Mouse (Mus musculus): ENCODE data around the gene Kif19a. TPM values are rescaled to one million over a fixed set of nuclear protein-coding genes. Genes with fewer than 3 reads are reported as not detected.
A peak's percentile ranks its signal among the peaks of the same experiment; 100 is the strongest.

Kif19a gene
- polyA plus RNA-seq, 1 experiment from 2014 or later, result 0.29 TPM

DNA sequence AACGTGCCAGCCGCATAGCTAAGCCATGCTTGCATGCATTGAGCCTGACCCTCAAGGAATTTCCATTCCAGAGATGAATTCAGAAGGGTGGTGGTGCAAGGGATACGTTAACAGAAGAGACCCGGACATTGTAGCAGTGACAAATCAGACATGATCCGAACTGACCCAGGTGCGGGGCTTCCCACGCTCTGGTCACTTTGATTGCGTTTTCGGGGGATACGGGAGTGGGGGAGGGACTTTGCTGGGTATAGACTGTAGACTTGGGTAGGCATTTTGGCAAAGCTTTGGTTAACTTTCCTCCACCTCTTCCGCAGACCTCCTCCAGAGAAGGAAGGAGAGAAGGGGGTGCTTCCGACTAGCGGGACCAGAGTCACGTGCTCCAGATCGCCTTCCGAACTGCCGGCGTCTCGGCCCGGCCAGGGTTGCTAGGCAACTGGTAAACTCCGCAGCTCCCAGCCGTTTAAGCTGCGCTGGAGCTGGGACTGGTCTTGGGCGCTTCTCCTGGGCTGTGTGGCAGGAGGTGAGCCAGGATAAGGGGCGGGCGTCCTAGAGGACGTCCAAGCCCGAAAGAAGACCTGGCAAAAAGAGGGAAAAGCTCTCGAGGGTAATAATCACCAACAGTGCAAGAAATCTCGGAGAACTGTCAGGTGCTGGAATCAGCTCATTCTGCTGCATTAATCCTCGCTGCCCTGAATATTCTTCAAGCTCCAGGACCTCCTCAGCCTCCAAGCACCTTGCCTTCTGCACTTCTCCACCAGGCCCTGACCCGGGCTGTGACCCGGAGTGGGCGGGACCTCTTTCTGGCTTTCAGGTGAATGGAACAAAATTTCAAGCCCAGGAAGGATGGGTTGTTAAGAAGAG lies 38.0 kb upstream of the Kif19a start, which contains the start of gene Dnaic2:
Gene Dnaic2, plus strand, starts transcription at position 444 of the 861 bp plus-strand sequence.
- 9% methylated on average over 34 of the region's 34 CpGs for WGBS
- H3K36me3 ChIP-seq (ENCODE audit: insufficient read depth), result no peaks in the 10 kb centered on the region
- peak within 1 kb of the TSS; percentile 10; the same call in 1 of the 2 replicates for H3K4me3 ChIP-seq (ENCODE audit: low read depth, low read length)
- DNase-seq (peak; percentile 91), ATAC-seq (ENCODE audit: insufficient read depth) (peak; percentile 88)
- H3K4me2 ChIP-seq, result peak within 1 kb of the TSS; percentile 54
- H3K27me3 ChIP-seq (ENCODE audit: insufficient read depth, low read length), result no peaks in the 10 kb centered on the region
- H3K27ac ChIP-seq (ENCODE audit: low read depth), result no peak within 1 kb of the TSS
- H3K4me1 ChIP-seq (ENCODE audit: insufficient read depth), result 0 out of 2 replicates have a peak, but pooled peaks cover 5% of the 10 kb centered on the region
- H3K9ac ChIP-seq, result peak within 1 kb of the TSS; percentile 10; the same call in 1 of the 2 replicates
- TF ChIP-seq CTCF (IDR thresholded peaks at IDR 0.05; ENCODE audit: low read depth), result no peak
- no peaks in the 10 kb centered on the region; the same call in 1 of the 2 replicates for H3K9me3 ChIP-seq (ENCODE audit: low read depth, low read length)

GRCm38 (mm10) chr11:114727826-114728186 lies 37.4 kb upstream of the Kif19a start:
- DNase-seq (no peak), ATAC-seq (ENCODE audit: insufficient read depth) (peak; percentile 8; the same call in 1 of the 2 replicates)
- Histone ChIP-seq H3K9ac (no peak overlapping the region), H3K9me3 (ENCODE audit: low read depth, low read length) (no peaks in the 10 kb centered on the region; the same call in 1 of the 2 replicates), H3K27me3 (ENCODE audit: insufficient read depth, low read length) (no peaks in the 10 kb centered on the region), H3K4me2 (peak overlapping the region; percentile 54; the same call in 1 of the 2 replicates), H3K36me3 (ENCODE audit: insufficient read depth) (no peaks in the 10 kb centered on the region), H3K27ac (ENCODE audit: low read depth) (no peak overlapping the region), H3K4me3 (ENCODE audit: low read depth, low read length) (no peak overlapping the region), H3K4me1 (ENCODE audit: insufficient read depth) (0 out of 2 replicates have a peak, but pooled peaks cover 5% of the 10 kb centered on the region)
- TF ChIP-seq CTCF (IDR thresholded peaks at IDR 0.05; ENCODE audit: low read depth), result no peak
- WGBS, result 26% methylated on average over 5 of the region's 5 CpGs

DNA sequence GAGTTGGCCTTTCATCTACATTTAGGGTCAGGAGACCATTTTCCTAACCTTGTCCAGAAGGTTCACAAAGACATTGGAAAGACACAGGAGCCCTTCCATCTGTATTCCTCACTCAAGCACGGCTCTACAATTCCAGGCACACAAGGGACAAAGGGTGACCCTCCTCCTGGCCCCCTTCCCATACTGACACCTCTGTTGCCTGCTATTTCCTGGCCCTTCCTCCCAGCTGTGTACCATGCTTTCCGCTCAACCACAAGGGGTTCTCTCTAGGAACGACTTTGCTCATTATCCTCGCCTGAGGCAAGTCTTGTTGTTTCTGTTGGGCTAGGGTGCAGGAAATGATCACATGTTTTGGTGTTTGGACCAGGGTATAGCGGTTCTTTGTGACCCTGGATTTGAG lies 36.9 kb upstream of the Kif19a start:
- peak; percentile 57 for DNase-seq

DNA sequence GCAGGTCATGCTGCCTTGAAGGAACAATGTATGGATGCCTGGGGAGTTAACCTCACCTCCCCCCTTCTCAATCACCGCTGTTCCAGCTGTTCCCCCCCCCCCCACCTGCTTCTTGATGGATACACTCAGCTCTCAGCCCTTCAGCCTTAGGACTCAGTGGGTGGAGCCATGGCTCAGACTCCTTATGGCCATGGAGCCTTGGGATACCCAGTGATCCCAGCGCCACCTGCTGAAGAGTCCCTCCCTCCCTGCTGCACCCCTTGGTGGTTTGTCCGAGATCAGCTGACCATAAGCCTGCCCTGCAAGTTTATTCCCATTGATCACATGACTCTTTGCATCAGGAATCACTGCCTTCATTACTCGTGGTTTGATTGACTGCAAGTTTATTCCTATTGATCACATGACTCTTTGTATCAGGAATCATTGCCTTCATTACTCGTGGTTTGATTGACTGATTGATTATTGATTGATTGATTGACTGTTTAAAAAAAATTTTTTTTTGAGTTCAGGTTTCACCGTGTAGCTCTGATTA lies 35.3 kb upstream of the Kif19a start:
- H3K9me3 ChIP-seq (ENCODE audit: low read depth, low read length), result no peaks in the 10 kb centered on the region; the same call in 1 of the 2 replicates
- H3K9ac ChIP-seq, result no peak overlapping the region
- ATAC-seq (ENCODE audit: insufficient read depth) (no peak), DNase-seq (no peak)
- no peak overlapping the region for H3K27ac ChIP-seq (ENCODE audit: low read depth)
- WGBS, result 47% methylated on average over 6 of the region's 6 CpGs
- H3K4me3 ChIP-seq (ENCODE audit: low read depth, low read length), result no peak overlapping the region
- no peak overlapping the region for H3K4me2 ChIP-seq
- TF ChIP-seq CTCF (IDR thresholded peaks at IDR 0.05; ENCODE audit: low read depth), result no peak
- H3K27me3 ChIP-seq (ENCODE audit: insufficient read depth, low read length), result no peaks in the 10 kb centered on the region
- H3K4me1 ChIP-seq (ENCODE audit: insufficient read depth), result 0 out of 2 replicates have a peak, but pooled peaks cover 5% of the 10 kb centered on the region
- H3K36me3 ChIP-seq (ENCODE audit: insufficient read depth), result no peaks in the 10 kb centered on the region

More for the DNA sequence above, 36.9 kb upstream of the Kif19a start:
- Histone ChIP-seq H3K9me3 (ENCODE audit: low read depth, low read length) (no peaks in the 10 kb centered on the region; the same call in 1 of the 2 replicates), H3K4me1 (ENCODE audit: insufficient read depth) (0 out of 2 replicates have a peak, but pooled peaks cover 5% of the 10 kb centered on the region), H3K4me2 (no peak overlapping the region), H3K9ac (no peak overlapping the region), H3K4me3 (ENCODE audit: low read depth, low read length) (no peak overlapping the region), H3K27me3 (ENCODE audit: insufficient read depth, low read length) (no peaks in the 10 kb centered on the region), H3K36me3 (ENCODE audit: insufficient read depth) (no peaks in the 10 kb centered on the region), H3K27ac (ENCODE audit: low read depth) (no peak overlapping the region)
- ATAC-seq (ENCODE audit: insufficient read depth), result no peak
- no peak for TF ChIP-seq CTCF (IDR thresholded peaks at IDR 0.05; ENCODE audit: low read depth)
- 33% methylated on average over 5 of the region's 5 CpGs for WGBS

GRCm38 (mm10) chr11:114731711-114732110 lies 33.5 kb upstream of the Kif19a start:
- DNase-seq (peak; percentile 12), ATAC-seq (ENCODE audit: insufficient read depth) (no peak)
- no peak overlapping the region for H3K9ac ChIP-seq
- no peaks in the 10 kb centered on the region for H3K36me3 ChIP-seq (ENCODE audit: insufficient read depth)
- 82% methylated on average over 4 of the region's 4 CpGs for WGBS
- no peak overlapping the region for H3K27ac ChIP-seq (ENCODE audit: low read depth)
- no peaks in the 10 kb centered on the region for H3K27me3 ChIP-seq (ENCODE audit: insufficient read depth, low read length)
- H3K9me3 ChIP-seq (ENCODE audit: low read depth, low read length), result no peaks in the 10 kb centered on the region
- H3K4me1 ChIP-seq (ENCODE audit: insufficient read depth), result no peaks in the 10 kb centered on the region
- H3K4me2 ChIP-seq, result no peak overlapping the region
- no peak overlapping the region for H3K4me3 ChIP-seq (ENCODE audit: low read depth, low read length)
- TF ChIP-seq CTCF (IDR thresholded peaks at IDR 0.05; ENCODE audit: low read depth), result no peak

DNA sequence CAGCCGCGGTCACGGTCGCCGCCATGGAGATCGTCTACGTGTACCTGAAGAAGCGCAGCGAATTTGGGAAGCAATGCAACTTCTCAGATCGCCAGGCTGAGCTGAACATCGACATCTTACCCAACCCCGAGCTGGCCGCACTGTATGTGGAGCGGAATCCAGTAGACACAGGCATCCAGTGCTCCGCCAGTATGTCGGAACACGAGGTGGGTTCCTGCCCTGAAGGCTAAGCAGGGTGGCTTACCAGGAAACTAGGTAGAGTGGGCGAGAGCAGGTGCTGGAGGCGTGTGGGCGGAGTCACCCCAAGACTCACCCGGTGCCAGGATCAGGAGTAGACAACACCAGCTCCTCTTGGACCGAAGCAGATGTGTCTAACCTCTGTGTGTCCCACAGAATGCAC lies 32.3 kb upstream of the Kif19a start:
- WGBS, result 62% methylated on average over 22 of the region's 22 CpGs
- no peak overlapping the region for H3K27ac ChIP-seq (ENCODE audit: low read depth)
- no peak overlapping the region for H3K9ac ChIP-seq
- H3K27me3 ChIP-seq (ENCODE audit: insufficient read depth, low read length), result no peaks in the 10 kb centered on the region
- no peak for TF ChIP-seq CTCF (IDR thresholded peaks at IDR 0.05; ENCODE audit: low read depth)
- H3K36me3 ChIP-seq (ENCODE audit: insufficient read depth), result no peaks in the 10 kb centered on the region
- H3K9me3 ChIP-seq (ENCODE audit: low read depth, low read length), result no peaks in the 10 kb centered on the region
- no peak overlapping the region for H3K4me3 ChIP-seq (ENCODE audit: low read depth, low read length)
- ATAC-seq (ENCODE audit: insufficient read depth), result no peak
- no peaks in the 10 kb centered on the region for H3K4me1 ChIP-seq (ENCODE audit: insufficient read depth)
- H3K4me2 ChIP-seq, result no peak overlapping the region
- DNase-seq, result no peak

- no peak for TF ChIP-seq CTCF (IDR thresholded peaks at IDR 0.05; ENCODE audit: low read depth)
- Histone ChIP-seq H3K4me2 (no peak overlapping the region), H3K4me3 (ENCODE audit: low read depth, low read length) (no peak overlapping the region), H3K36me3 (ENCODE audit: insufficient read depth) (no peaks in the 10 kb centered on the region), H3K4me1 (ENCODE audit: insufficient read depth) (no peaks in the 10 kb centered on the region), H3K27ac (ENCODE audit: low read depth) (no peak overlapping the region), H3K9ac (no peak overlapping the region), H3K27me3 (ENCODE audit: insufficient read depth, low read length) (no peaks in the 10 kb centered on the region), H3K9me3 (ENCODE audit: low read depth, low read length) (no peaks in the 10 kb centered on the region)
- ATAC-seq (ENCODE audit: insufficient read depth), result no peak
- WGBS, result 58% methylated on average over 2 of the region's 2 CpGs
- DNase-seq, result no peak
These were observed 29.1 kb upstream of the Kif19a start for GRCm38 (mm10) chr11:114736111-114736510.
